Mouse (Mus musculus): ENCODE measurements around the gene Samm50. TPM values are rescaled to one million over a fixed set of nuclear protein-coding genes. Genes with fewer than 3 reads are reported as not detected.
A peak's percentile ranks its signal among the peaks of the same experiment; 100 is the strongest.
"Not testable (repeated sequence)": the region's sequence is repeated elsewhere in the genome, so short reads cannot be mapped to it uniquely, and the experiment has no call there.

Gene Samm50
- 43.7 and 53.4 TPM in 2 replicates for polyA plus RNA-seq (2012; rRNA removed)

DNA sequence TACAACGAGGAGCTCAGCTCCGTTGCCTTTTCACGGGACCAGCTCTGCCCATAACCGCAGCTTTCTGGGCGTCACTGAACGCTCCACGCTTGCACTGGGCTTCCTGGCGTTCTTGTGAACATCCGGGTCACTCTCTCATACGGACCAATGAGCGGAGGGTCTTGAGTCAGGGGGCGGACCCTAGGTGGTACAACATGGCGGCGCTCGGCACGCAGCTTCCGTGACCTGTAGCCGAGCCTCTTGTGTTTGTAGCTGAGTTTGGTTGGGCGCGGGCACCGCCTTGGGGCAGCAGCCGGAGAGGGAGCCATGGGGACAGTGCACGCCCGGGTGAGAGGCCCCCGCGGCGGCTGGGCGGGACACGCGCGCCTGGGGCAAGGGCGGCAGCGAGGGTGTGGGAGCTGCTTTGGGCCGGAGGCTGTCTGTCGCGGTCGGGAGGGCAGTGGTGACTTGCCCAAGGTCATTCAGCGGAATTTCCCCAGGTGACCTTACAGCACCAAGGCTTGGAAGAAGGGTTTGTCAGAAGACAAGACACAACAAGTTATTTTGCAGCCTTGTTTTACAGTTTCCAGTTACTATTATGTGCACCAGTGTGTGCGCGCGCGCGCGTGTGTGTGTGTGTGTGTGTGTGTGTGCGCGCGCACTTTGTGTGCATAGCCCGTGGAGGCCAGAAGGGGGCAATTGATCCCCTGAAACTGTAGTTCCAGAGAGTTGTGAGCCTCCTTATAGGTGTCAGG lies at the start of gene Samm50:
Gene Samm50, plus strand, starts transcription at position 184 of the 734 bp plus-strand sequence.
- DNase-seq (ENCODE audit: extremely low spot score in 1 of 2, low spot score in 1 of 2), result peak; percentile 92 to 95

DNA sequence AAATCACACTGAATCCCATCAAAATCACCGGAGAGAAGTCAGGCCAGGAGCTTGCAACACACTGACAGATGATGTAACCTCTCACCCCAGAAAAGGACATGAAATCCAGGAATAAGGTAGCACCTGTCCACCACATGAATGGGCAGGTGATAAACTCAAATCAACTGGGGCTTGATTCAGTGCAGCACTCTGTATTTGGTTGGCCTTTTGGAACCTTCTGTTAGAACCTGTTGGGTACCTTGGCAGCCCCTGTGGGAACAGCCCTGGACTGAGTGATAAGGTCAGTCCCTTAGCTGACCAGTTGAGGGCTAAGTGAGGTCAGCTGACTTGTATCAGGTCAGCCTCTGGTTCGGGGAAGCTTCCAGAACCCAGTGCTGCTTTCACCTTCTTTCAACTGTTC lies 35.9 kb upstream of the Samm50 start:
- DNase-seq (ENCODE audit: extremely low spot score in 1 of 2, low spot score in 1 of 2), result no peak

DNA sequence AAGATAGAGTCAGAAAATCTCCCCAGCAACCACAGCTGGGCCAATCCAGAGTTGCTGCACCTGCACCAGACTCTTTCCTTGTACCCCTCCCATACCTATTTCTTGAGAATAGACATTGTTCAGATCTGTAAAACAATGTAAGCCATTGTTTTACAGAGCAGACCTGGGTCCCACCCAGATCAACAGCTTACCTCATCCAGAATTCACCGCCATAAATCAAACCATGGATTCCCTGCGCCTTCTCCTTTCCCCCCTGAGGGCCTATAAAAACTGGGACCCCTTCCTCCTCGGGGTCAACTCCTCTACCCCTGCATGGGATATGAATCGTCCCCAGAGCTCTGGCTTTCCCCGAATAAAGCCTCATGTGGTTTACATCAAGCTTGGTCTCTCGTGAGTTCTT lies 34.5 kb upstream of the Samm50 start:
- not testable (repeated sequence) for DNase-seq (ENCODE audit: extremely low spot score in 1 of 2, low spot score in 1 of 2)

DNA sequence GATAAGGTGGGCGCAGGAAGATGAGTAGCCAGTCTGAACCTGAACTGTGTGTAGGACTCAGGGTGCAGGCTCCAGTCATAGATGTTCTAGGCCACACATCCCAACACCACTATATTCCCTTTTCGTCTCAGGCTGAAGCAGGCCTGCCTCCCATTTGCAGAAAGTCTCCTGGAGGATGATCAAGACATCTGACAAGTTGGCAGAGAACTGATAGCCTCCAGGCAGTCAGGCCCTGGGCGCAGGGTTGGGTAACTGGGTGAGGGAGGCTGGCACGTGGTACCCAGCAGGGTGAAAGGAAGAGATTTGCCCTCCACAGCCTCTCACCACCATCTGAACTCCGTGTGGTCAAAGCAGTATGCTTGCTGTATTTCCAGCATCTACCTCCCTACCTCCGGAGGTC lies 30.2 kb upstream of the Samm50 start:
- no peak for DNase-seq (ENCODE audit: extremely low spot score in 1 of 2, low spot score in 1 of 2)

DNA sequence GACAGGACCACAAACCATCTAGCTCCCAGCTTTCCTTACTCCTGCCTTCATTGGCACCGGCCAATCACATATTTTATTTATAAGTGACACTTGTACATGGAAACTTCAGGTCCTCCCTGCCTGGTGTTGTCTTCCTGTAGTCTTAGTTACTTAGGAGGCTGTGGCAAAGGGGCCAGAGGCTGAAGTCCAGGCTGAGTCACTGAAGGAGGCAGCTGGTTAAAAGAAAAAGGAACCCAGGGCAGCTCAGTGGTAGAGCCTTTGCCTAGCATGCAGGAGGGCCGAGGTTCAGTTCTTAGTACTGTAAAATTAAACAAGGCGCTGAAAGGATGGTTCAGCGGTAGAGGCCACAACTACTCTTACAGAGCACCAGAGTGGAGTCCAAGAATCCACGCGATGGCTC lies 25.2 kb upstream of the Samm50 start:
- DNase-seq (ENCODE audit: extremely low spot score in 1 of 2, low spot score in 1 of 2), result no peak

- DNase-seq (ENCODE audit: extremely low spot score in 1 of 2, low spot score in 1 of 2), result peak; percentile 97
Measured at GRCm38 (mm10) chr15:84167600-84167999, 24.4 kb upstream of the Samm50 start, which contains the start of gene Pnpla3. Gene Pnpla3, plus strand, starts transcription at chr15:84167837.

DNA sequence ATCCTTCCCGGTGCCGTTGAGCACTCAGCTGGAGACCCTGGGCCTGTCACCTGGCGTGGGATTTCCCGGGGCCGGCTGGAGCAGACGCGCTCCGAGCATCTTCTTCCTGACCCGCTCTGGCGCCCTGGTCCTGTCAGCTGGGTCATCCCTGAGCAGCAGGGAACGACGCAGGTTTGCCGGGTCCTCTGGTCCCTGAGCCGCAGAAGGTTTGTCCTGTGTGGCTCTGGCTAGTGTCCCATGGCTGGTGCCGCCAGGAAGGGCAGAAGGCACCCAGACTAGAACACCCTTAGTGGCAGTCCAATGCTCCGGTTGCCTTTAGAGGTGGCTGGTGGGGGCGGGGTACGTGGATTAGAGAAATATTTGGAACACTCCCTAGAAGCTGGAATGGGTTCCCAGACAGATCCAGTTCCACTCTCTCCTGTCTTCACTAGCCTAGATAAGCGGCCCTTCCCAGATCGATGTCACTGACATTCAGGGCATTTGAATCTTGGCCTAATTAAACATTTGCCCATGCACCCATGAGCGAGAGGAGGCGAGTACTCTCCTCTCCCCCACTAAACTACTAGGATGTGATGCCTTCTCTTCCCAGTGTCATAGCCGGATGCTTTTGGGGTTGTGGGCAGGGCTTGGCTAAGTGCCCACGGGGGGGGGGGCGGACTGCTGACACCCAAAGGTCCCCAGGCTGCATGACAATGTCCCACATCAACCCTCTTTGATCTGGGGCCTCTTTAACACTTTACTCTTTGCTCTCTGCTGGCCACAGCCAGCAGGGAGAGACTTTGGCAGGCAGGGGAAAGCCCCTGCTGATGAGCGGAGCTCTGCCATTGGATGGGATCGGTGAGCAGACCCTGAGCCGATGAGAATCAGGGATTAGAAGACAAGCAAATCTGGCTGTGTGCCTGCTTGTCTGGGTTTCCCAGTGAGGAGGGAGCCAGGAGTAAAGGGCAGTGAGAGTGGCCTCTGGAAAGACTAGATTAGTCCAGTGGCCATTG lies 23.6 kb upstream of the Samm50 start:
- DNase-seq (ENCODE audit: extremely low spot score in 1 of 2, low spot score in 1 of 2), result peak in 1 of 2 experiments; percentile 35

DNA sequence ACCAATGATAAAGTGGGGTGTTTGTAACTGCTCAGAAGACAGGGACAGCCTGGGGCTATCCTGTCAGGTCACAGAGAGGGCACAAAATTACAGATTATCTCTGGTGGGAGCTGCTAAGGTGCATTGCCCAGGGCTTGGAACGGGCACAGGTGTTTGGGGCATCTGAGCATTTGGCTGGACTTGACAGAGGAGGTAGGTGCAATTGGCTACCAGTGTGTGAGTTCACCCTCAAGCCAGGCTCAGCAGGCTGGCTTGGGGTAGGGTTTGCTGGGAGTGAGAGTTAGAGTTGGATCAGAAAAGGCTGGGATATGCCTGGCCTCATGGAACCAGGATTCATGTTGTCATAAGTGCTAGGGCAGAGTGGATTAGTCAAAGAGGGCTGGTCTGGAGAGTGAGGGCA lies 22.5 kb upstream of the Samm50 start:
- DNase-seq (ENCODE audit: extremely low spot score in 1 of 2, low spot score in 1 of 2), result no peak

DNA sequence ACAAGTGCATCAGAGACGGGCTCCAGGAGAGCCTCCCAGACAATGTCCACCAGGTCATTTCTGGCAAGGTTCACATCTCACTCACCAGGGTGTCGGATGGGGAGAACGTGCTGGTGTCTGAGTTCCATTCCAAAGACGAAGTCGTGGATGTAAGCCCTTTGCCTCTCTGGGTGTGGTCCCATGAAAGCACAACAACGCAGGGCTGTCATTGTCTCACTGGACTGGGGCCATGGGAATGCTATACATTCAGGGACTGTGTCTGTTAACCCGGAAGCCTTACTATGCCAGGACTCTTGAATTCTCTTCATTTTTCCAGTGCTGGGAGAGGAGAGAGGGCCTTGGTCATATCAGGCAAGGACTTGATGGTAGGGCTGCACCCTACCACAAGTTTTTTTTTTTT lies 20.9 kb upstream of the Samm50 start:
- DNase-seq (ENCODE audit: extremely low spot score in 1 of 2, low spot score in 1 of 2), result no peak

- DNase-seq (ENCODE audit: extremely low spot score in 1 of 2, low spot score in 1 of 2), result peak in 1 of 2 experiments; percentile 22
Measured at GRCm38 (mm10) chr15:84178733-84179132, 13.3 kb upstream of the Samm50 start.

DNA sequence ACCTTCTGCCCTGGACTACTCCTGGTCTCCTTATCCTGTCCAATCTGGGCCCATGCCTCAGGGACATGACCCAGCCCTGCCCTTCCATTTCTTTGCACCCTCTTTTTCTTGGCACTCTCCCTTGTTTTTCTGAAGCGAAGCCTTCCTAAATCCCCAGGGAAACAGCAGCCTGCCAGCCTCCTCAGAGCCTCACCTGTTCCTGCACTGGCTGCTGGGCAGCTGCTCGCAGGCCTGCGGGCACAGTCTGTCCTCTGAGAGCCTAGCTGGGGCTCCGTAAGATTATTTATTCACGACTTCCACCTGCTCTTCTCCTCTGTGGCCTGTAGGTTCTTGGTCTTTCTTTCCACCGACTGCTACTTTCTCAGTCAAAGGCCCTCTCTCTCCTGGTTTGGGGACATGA lies 10.0 kb upstream of the Samm50 start:
- DNase-seq (ENCODE audit: extremely low spot score in 1 of 2, low spot score in 1 of 2), result no peak

DNA sequence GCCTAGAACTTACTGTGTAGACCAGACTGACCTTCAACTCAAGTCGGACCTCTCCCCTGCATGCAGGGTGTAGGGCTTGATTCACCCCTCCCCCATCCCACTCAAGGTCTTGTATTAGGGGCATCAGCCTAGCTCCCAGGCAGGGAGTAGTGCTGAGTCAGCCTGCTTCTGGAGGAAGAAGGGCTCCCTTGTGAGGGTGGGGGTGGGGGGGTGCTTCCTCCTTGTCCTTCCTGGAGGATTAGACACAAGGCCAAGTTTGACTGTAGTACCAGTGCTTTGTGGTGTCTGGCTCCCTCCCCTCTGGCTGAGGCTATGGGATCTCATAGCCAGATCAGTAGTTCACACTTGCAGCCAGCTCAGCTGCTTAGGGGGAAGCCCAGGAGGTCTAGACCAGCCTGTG lies 8.1 kb upstream of the Samm50 start:
- DNase-seq (ENCODE audit: extremely low spot score in 1 of 2, low spot score in 1 of 2), result peak in 1 of 2 experiments; percentile 15

DNA sequence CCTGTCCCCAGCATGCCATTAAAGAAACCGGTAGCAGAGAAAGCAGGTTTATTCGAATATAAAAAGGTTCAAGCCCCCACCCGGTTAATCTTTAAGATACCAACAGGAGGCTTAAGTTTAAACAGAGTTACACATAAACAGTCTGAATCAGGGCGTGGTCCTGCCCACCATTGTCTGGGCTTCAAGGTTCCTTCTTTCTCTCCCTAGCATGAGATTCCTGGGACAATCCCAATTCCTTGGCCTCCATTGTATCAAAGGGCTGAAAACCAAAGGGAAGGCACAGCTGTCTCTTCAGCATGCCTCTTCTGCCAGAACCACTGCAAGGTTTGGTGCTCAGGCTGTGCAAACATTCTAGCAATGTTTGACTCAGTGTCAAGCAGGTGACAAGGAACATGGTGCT lies 5.8 kb upstream of the Samm50 start:
- DNase-seq (ENCODE audit: extremely low spot score in 1 of 2, low spot score in 1 of 2), result no peak

DNA sequence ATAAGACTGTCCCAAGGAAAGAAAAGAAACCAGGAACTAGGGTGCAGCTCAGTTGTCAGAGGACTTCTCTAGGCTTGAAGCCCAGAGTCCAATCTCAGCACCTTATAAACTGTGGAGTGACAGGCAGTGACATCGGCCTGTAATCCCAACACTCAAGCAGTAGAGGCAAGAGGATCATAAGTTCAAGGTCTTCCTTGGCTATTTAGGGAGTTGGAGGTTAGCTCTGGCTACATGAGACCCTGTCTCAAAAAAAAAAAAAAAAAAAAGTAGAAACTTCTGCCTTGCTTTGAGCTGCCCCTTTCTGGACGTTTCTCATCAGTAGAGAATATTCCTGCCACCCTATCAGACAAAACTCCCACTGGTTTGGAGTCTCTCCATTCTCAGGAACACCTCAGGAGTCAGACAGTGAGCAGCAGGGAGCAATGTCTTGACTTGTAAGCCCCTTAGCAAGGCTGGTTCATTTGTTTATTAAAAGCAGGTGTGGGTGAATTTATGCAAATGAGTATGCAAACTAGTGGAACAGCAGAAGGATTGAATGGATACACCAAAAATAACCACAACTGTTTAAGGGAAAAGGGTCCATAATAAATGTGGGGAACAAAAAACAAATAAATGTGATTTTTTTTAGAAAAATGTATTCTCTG lies 3.0 kb upstream of the Samm50 start:
- DNase-seq (ENCODE audit: extremely low spot score in 1 of 2, low spot score in 1 of 2), result no peak

- DNase-seq (ENCODE audit: extremely low spot score in 1 of 2, low spot score in 1 of 2), result no peak
Measured at GRCm38 (mm10) chr15:84189881-84190280, 2.2 kb upstream of the Samm50 start.

- DNase-seq (ENCODE audit: extremely low spot score in 1 of 2, low spot score in 1 of 2), result no peak
Measured at GRCm38 (mm10) chr15:84191724-84192057, 350 bp upstream of the Samm50 start.

- no peak for DNase-seq (ENCODE audit: extremely low spot score in 1 of 2, low spot score in 1 of 2)
Measured at GRCm38 (mm10) chr15:84196486-84197165, 4.6 kb downstream of the Samm50 start.

GRCm38 (mm10) chr15:84207327-84207726 lies 15.3 kb downstream of the Samm50 start:
- DNase-seq (ENCODE audit: extremely low spot score in 1 of 2, low spot score in 1 of 2), result no peak

GRCm38 (mm10) chr15:84209517-84210412 lies 17.7 kb downstream of the Samm50 start:
- no peak for DNase-seq (ENCODE audit: extremely low spot score in 1 of 2, low spot score in 1 of 2)

All from frontal cortex, adult 2 months (tissue).